Mouse (Mus musculus) frontal cortex, adult (tissue): ENCODE data around the gene Sfi1.
"Not testable (repeated sequence)": the region's sequence is repeated elsewhere in the genome, so short reads cannot be mapped to it uniquely, and the experiment has no call there.

ENCODE experiments used
- ATAC-seq: cut with Nextera tagmentation; 2 replicates; pipeline ENCODE4 v1.9.2; 2017; ENCODE audit warnings: mild to moderate bottlenecking, moderate library complexity, mixed read lengths; ENCODE audit not compliant: low TSS enrichment

Gene Sfi1

GRCm38 (mm10) chr11:3104501-3105260, 88.6 kb downstream of the Sfi1 start:
- not testable (repeated sequence) for ATAC-seq

- ATAC-seq, result peak; percentile 55; the same call in 1 of the 2 replicates
These were observed 89.6 kb downstream of the Sfi1 start for GRCm38 (mm10) chr11:3103619-3104164.

GRCm38 (mm10) chr11:3102626-3103025, 90.6 kb downstream of the Sfi1 start:
- ATAC-seq, result not testable (repeated sequence)

GRCm38 (mm10) chr11:3101875-3102494, 91.3 kb downstream of the Sfi1 start:
- ATAC-seq, result no peak

GRCm38 (mm10) chr11:3101072-3101874, 92.0 kb downstream of the Sfi1 start:
- peak; percentile 52 for ATAC-seq

GRCm38 (mm10) chr11:3100066-3100645, 93.1 kb downstream of the Sfi1 start:
- peak; percentile 69; the same call in 1 of the 2 replicates for ATAC-seq
